Mouse (Mus musculus): ENCODE results near the gene Dus3l.

The Dus3l gene

DNA sequence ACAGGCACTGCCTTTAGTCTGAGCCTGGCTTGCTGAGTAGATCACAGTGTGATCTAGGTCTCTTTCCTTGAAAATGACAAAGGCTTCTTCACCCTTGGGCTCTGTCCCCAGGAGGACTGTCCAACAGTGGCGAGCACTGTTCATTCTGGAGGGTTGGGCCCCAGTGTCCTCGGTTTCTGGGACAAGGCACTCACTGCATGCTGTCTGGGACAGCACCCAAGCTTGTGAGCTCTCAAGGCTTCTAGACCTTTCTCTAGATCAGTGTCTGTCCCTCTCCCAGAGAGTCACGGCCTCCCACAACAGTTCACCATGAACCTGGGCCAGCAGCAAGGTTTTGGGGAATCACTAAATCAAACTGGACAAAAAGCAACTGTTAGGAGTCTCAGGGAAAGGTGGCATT, 28.0 kb downstream of the Dus3l start:
- no peak for DNase-seq

DNA sequence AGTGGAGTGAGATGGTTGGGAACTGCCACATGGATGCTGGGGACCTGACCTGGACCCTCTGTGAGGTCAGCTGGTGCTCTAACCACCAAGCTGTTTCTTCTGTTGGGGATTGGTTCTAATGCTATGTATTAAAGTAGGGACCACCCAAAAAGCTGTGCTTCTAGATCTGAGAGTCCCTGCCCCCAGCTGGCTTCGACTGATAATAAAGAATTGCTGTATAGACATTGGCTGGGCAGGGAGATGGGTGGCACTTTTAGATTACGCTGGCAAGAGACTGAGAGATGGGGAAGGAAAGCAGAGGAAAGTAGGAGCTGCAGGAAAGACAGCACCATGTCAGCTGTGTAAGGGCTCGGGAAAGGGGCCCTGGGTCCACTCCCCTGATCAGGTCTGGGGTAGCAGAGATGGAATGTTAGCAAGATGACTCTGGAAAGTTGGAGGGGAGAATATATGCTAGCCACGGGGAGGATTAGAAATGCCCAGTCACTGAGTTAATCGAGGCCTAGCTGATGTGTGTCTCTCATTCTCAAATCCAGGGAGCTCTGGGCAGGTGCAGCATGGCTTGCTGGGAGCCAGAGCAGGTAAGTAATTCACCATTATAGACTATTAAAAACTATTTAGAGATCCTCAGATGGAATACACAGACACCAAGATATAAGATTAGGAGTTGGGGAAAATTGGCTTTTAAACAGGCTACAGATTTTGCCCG, 29.2 kb downstream of the Dus3l start:
- no peak for DNase-seq

DNA sequence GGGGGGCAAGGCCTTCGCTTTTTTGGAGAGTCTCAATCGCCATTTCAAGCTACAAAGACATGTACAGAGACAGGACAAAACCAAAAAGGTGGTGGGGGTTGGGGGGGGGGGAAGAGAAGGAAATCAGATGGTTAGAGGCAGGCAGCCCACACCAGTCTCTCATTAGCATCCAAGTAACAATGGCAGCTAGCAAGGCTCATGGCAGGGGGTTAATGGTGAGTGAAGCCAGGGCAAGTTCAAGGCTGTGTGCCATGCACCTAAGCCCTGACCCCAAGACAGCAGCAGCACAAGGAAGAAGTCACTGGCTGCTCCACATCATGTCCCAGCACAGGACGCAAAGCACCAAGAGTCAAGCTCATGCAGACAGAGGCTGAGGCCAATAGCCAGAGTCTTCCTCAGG, 34.7 kb downstream of the Dus3l start:
- DNase-seq, result no peak

DNA sequence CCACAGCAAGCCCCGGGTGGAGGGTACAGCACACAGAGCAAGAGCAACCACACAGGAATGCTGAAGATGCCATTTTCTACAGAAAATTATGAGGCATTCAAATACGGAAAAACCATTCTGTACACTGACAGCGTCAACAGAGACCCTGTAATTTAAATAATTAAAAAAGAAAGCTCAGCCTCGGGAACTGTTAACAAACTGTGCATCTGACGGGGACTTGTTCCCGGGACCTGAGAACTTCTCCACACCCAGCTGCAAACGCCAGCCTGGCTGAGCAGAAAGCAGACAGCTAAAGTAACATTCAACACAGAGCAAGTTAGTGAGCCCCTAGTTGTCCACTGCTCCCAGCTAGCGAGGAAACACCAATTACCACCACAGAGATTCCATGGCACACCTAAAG, 37.5 kb downstream of the Dus3l start:
- no peak for DNase-seq

DNA sequence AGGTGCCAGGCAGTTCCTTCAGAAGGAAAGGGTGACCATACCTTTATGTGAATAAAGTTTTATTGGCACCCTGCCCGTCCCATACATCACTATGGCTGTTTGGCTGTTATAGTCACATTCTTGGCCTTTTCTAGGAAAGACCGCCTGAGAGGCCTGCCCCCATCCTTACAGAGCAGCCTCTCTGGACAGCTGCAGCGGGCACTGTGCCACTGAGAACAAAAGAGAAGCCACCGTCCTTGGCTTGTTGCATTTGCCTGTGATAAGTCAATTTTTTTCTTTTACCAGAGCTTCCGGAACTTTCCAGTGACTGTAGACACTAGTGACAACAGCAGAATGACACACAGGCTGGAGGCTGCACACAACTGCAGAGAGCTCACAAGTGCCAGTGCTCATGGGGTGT, 40.4 kb downstream of the Dus3l start:
- DNase-seq, result no peak

DNA sequence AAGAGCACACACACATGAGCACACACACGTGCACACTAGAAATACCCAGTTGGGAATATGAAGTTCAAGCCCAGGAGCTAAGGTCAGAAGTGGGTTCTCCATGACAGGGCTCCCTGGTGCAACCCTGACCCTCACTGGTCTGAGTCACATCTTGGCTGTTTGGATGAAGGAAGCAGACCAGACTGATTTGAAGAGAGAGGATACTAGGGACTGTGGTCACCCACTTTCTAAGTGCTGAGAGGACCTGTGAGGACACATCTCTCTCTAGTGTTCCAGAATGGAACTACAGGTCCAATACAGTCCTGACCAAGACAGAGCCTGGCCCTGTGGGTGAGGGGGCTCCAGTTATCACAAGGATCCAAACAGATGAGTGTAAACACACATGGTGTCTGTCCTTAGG, 41.2 kb downstream of the Dus3l start:
- no peak for DNase-seq

DNA sequence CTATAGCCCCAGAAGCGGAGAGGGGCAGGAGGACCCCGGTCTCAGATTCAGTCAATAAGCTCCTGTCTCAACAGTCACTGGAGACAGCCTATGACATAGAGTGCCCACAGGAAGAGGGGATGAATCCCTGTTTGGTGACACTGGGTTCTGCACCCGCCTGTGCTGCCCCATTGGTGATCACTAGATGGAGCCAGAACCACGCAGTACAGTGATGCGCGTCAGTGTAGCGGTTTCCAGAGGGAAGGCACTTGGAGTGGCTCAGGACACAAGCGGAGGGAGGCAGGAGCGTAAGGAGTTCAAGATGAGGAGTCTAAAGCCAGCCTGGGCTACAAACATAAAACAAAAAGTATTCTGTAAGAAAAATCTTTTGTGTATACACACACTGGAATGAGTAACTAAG, 44.0 kb downstream of the Dus3l start:
- peak; percentile 77 for DNase-seq

DNA sequence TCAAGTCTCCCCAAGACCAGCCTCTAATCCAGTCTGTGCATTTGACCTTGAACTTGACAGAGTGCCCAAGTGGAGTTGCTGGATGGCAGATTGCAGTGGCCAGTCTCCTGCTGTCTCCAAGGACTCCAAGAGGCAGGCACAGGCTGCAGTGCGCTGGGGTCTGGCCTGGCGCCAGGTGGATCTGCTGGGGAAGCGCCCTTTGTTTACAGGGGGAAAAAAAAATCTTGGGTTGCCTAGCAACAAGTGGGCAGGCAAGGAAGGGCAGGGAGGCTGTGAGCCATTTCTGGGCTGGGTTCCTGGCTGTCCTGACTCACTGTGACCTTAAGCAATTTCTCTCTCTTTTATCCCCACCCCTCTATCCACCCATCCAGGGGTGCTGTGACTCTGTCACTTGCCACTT, 45.7 kb downstream of the Dus3l start:
- DNase-seq, result peak; percentile 90

DNA sequence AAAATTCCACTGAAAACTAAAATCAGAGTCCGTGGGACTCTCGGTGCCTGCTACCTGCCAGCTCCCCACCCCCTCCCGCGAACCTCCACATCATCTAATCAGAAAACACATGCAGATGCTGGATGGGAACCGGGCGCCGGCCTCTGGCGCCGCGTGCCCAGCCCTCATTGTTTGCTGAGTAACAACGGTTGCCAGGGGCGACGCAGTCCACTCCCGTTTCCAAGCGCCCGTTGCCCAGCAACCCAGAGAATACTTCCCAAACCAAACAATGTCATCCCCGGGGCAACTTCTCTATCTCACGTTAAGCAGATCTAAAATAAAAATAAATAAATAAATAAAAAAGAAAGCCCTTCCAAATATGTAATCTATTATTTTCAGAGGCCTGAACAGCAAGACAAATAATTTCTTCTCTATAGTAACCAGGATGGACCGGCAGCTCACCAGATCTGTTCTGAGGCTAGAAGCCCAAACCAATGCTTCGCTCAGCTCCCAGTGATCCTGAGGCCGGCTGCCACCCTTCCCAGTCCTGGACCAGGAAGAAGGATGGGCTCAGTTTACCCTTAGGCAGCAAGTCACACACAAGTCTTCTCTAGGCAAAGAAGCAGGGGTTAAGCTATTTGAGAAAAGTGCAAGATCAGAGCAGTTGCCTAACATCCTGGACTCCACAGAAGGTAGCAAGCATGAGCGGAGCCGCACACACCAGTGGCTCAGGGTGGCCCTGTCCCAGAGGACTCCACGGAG, 49.9 kb downstream of the Dus3l start:
- peak; percentile 74 for DNase-seq

DNA sequence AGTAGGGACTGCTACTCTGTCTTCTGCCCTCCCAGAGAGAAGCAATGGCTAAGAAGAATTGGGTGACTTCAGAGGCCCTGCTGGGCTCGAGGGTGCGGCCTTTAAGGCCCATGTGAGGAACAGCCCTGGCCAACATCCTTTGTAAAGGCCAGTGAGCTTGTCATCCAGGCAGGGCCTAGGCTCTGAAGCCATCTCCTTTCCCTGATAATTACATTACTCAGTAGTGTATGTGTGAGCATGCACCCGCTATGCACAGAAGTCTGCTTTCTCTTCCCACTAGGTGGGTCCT, 50.4 kb downstream of the Dus3l start:
- no peak for DNase-seq

DNA sequence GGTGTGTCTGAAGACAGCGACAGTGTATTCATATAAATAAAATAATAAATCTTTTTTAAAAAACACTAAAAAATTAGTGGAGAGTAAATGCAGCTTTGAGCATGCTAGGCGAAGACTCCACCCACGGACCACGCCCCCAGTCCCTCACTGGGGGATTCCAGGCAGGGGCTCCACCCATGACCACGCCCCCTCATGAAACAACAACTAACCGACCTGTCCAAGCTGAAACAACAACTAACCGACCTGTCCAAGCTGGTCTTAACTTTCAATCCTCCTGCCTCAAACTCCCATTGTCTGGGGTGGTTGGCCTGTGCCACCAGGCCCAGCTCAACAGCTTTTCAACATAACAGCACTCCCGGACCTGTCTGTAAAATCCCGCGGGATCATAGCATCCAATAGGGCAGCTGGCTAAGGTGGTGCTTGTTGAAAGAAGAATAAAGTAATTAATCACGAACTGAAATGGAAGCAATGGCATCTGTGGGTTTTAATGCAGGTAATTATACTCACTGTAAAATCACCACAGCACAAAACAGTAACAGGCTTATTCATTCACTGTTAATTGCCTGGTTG, 53.6 kb downstream of the Dus3l start:
- DNase-seq, result peak; percentile 31

DNA sequence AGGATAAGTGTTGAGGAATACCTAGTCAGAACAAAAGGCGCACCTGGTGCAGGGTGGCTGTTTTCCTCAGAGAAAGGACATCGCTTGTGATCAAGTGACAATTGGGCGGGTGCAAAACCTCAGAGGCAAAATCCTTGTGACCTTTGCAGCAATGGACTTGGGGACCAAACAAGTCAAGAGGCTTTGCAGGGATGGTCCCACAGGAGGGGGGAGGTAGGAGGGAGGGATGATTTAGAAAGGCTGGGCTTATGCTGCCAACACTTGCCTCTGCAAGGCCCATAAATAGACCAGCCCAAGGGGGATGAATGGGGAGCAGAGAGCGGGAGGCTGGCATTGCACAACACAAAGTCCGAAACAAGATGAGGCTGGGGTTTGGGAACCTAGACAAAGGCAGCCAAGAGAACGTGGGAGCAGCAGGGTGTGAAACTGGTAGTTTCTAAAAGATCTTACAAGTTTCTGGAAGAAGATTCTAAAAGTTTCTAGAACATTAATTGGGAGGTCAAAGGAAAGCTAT, 54.5 kb downstream of the Dus3l start:
- no peak for DNase-seq

Measured in kidney, postnatal 14 days (tissue).